Mouse (Mus musculus): ENCODE results near the gene Nkx2-4. TPM values are rescaled to one million over a fixed set of nuclear protein-coding genes. Genes with fewer than 3 reads are reported as not detected.

Gene Nkx2-4
- not detected in 2 replicates for polyA plus RNA-seq (2012; ENCODE audit: insufficient read depth, low replicate concordance)

DNA sequence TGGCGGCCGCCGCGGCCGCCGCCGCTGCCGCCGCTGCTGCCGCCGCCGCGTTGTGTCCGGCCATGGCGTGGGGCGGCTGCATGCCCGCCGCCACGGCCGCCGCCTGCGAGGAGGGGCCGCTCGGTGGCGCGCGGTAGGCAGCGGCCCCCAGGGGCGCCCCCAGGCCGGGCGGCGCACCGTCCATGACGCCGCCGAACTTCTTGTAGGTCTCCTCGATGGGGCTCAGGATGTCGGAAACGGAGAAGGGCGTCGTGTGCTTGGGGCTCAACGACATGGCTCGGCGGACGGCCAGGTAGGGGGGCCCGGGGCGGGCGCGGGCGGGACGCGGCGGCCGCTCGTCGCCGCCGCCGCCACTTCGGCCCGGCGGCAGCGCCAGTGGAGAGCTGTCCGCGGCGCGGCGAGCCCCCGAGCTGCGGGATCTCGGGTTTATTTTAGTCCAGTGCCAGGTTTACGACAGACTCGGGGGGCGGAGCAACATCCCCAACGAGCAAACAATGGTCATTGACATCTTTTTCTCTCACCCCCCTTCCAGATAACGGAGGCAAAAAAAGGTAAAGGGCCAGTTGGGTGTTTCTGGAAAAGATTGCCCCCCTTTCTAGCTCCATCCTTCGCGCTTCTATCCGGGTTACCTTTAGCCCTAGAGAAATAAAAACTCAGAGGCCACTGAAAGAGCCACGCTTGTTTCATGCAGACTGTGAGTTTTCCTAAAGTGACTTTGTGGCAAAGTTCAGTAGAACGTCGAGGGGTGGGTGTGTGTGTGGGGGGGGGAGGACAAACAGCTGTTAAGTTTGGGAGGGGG is at the start of gene Nkx2-4:
Nkx2-4 (minus strand) TSS at position 374 of the 799 bp plus-strand sequence.
- Histone ChIP-seq H3K27me3 (replicated peaks) (peaks cover 67% of the 10 kb centered on the region), H3K36me3 (replicated peaks; ENCODE audit: low read length) (no peaks in the 10 kb centered on the region), H3K9me3 (no peaks in the 10 kb centered on the region), H3K4me1 (peaks cover 28% of the 10 kb centered on the region), H3K4me3 (replicated peaks) (peak within 1 kb of the TSS; percentile 92)
- TF ChIP-seq FLI1 (IDR thresholded peaks at IDR 0.05; ENCODE audit: low read length) (no peak), GATA1 (IDR thresholded peaks at IDR 0.05; ENCODE audit: borderline replicate concordance, low read length) (no peak)

DNA sequence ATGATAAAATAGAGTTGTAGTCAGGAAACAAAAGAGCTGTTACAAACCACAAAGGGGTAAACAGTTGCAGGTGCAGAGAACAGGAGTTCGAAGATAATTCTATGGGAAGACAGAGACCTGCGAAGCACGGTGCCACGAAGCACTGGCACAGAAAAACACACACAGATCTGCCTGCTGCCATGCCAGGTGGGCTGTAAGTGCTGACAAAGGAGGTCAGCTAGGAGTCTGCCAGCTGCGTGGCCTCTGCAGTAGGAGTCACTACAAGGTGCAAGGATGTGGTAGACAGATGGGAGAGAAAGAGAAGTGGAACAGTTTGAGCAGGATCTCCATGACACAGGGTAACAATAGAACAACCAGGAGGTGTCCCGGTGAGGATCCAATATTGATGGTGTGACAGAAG is 42.1 kb upstream of the Nkx2-4 start:
- Histone ChIP-seq H3K27me3 (replicated peaks) (peaks cover 2% of the 10 kb centered on the region), H3K4me3 (replicated peaks) (no peak overlapping the region), H3K4me1 (no peaks in the 10 kb centered on the region), H3K36me3 (replicated peaks; ENCODE audit: low read length) (no peaks in the 10 kb centered on the region), H3K9me3 (no peaks in the 10 kb centered on the region)
- TF ChIP-seq GATA1 (IDR thresholded peaks at IDR 0.05; ENCODE audit: borderline replicate concordance, low read length) = no peak
- no peak for TF ChIP-seq FLI1 (IDR thresholded peaks at IDR 0.05; ENCODE audit: low read length)

DNA sequence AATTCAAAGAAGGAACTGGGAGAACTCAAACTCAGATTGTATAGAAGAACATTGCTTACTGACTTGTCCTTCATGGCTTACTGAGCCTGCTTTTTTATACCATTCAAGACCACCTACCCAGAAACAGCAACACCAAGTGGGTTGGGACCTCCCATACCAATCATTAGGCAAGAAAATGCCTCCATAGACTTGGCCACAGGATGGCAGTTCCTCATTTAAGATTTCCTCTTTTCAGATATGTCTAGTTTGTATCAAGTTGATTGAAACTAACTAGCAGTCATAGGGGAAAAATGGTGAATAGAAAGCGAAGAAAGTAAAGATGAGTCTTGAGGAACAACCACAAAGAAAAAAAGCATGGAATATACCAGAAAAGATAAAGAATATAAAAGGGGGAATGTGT is 34.5 kb upstream of the Nkx2-4 start:
- no peak overlapping the region for H3K4me3 ChIP-seq (replicated peaks)

DNA sequence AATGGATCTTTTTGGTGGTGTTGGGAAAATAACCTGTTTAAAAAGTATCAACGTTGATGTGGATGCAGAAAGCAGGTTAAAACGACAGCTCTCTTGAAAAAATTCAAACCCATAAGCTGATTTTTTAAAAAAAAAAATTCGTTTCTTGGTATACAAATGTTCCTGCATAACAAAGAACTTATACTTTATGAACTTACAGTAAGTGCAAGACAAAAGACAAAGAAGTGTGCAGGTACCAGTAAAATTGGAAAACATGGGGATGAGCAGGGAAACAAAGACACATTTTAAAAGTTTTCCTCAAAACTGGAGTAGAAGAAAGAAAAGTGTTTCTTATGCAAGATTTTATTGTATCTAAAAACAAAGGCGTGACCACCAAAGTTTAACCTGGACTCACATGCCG is 1.2 kb upstream of the Nkx2-4 start:
- H3K27me3 ChIP-seq (replicated peaks) = peaks cover 61% of the 10 kb centered on the region

More for the DNA sequence above, 34.5 kb upstream of the Nkx2-4 start:
- Histone ChIP-seq H3K4me1 (no peaks in the 10 kb centered on the region), H3K36me3 (replicated peaks; ENCODE audit: low read length) (no peaks in the 10 kb centered on the region), H3K27me3 (replicated peaks) (peaks cover 5% of the 10 kb centered on the region), H3K9me3 (no peaks in the 10 kb centered on the region)
- TF ChIP-seq GATA1 (IDR thresholded peaks at IDR 0.05; ENCODE audit: borderline replicate concordance, low read length) = no peak
- TF ChIP-seq FLI1 (IDR thresholded peaks at IDR 0.05; ENCODE audit: low read length) = no peak

DNA sequence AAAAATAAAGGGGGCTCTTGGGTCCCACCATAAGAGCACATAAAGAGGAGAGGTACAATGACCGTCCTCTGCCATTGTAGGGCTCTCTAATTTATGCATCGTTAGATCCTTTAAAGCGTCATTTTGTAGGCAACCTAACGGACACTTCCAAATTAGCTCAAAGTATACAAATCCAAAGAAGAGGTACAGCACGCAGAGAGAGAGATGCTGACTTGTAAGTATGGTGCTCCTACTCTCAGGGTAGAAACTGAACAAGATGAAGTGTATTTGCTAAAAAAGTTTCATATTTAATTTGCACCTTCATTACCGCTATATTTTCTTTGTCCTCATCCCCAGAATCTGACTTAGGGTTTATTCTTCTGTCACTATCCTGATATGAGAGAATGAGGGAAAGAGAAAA is 692 bp upstream of the Nkx2-4 start:
- H3K4me3 ChIP-seq (replicated peaks) = no peak overlapping the region
- H3K27me3 ChIP-seq (replicated peaks) = peaks cover 66% of the 10 kb centered on the region
- no peaks in the 10 kb centered on the region for H3K36me3 ChIP-seq (replicated peaks; ENCODE audit: low read length)
- peaks cover 28% of the 10 kb centered on the region for H3K4me1 ChIP-seq
- TF ChIP-seq FLI1 (IDR thresholded peaks at IDR 0.05; ENCODE audit: low read length) (no peak), GATA1 (IDR thresholded peaks at IDR 0.05; ENCODE audit: borderline replicate concordance, low read length) (no peak)
- no peaks in the 10 kb centered on the region for H3K9me3 ChIP-seq

More for the DNA sequence above, 1.2 kb upstream of the Nkx2-4 start:
- Histone ChIP-seq H3K4me3 (replicated peaks) (no peak overlapping the region), H3K9me3 (no peaks in the 10 kb centered on the region), H3K4me1 (peaks cover 25% of the 10 kb centered on the region), H3K36me3 (replicated peaks; ENCODE audit: low read length) (no peaks in the 10 kb centered on the region)
- no peak for TF ChIP-seq GATA1 (IDR thresholded peaks at IDR 0.05; ENCODE audit: borderline replicate concordance, low read length)
- TF ChIP-seq FLI1 (IDR thresholded peaks at IDR 0.05; ENCODE audit: low read length) = no peak

DNA sequence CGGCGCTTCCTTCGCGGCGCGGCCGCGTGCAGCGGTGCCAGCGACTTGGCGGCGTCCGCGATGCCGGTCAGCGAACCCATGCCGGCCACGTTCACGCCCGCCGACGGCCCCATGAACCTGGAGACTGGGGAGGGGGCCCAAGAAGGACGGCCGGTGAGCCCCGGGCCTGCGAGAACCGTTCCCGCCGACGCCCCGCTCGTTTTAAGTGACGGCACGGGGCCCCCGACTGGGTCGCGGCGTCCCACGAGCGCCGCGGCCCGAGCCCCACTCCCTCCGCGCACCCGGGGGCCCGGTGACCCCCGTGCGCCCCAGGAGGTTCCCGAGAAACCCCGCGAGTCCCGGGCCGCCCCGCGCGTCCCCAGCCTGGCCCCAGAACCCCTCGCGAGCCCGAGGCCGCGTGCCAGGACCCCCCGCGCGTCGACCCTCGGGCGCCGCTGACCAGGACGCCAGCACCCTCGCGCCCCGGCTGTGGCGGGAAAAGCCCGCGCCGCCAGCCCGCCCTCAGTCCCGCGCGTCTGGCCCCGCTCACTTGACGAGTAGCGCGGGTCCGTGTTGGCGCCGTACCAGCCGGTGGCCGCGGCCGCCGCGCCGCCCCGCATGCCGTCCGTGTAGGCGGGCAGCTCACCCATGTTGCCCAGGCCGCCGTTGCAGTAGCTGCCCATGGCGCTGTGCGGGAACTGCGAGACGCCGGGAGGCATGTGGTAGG is 726 bp downstream of the Nkx2-4 start:
- no peaks in the 10 kb centered on the region for H3K9me3 ChIP-seq
- peaks cover 64% of the 10 kb centered on the region for H3K27me3 ChIP-seq (replicated peaks)
- H3K4me1 ChIP-seq = peaks cover 28% of the 10 kb centered on the region
- no peak for TF ChIP-seq GATA1 (IDR thresholded peaks at IDR 0.05; ENCODE audit: borderline replicate concordance, low read length)
- TF ChIP-seq FLI1 (IDR thresholded peaks at IDR 0.05; ENCODE audit: low read length) = no peak
- peak overlapping the region; percentile 92 for H3K4me3 ChIP-seq (replicated peaks)
- no peaks in the 10 kb centered on the region for H3K36me3 ChIP-seq (replicated peaks; ENCODE audit: low read length)

DNA sequence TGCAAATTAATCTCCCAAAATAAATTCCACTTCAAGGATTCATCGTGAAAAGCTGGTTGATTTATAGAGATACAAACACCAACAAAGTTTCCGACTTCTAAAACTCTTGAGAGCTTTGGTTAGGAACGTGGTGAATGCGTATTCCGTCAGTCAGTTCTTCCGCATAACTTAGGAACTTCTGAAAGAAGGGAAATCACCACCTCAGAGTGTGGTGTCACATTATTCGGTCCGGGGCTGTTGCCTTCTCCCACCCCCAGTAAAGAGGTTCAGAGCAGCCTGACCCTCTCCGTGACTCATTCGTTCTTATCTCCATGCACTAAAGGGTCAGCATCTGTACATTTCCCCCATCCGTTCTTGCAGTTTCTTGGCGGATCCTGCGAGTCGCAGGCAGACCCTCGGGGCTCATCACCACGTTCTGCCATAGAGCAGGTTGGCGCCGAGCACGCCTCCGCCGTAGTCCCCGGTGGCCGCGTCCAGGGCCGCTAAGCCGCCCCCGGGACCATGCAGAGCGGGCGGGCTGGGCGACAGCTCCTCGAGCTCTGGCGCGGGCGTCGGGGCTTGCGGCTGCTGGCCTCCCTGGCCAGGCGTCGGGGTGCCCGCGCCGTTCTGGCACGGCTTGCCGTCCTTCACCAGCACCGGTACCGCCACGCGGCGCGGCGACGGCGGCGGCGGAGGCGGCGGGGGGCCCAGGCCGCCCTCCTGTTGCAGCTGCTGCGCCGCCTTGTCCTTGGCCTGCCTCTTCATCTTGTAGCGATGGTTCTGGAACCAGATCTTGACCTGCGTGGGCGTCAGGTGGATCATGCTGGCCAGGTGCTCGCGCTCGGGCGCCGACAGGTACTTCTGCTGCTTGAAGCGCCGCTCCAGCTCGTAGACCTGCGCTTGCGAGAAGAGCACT is 1.5 kb downstream of the Nkx2-4 start:
- TF ChIP-seq GATA1 (IDR thresholded peaks at IDR 0.05; ENCODE audit: borderline replicate concordance, low read length) (no peak), FLI1 (IDR thresholded peaks at IDR 0.05; ENCODE audit: low read length) (no peak)
- H3K27me3 ChIP-seq (replicated peaks) = peaks cover 63% of the 10 kb centered on the region
- peaks cover 28% of the 10 kb centered on the region for H3K4me1 ChIP-seq
- no peaks in the 10 kb centered on the region for H3K9me3 ChIP-seq
- H3K36me3 ChIP-seq (replicated peaks; ENCODE audit: low read length) = no peaks in the 10 kb centered on the region
- peak overlapping the region; percentile 92 for H3K4me3 ChIP-seq (replicated peaks)

DNA sequence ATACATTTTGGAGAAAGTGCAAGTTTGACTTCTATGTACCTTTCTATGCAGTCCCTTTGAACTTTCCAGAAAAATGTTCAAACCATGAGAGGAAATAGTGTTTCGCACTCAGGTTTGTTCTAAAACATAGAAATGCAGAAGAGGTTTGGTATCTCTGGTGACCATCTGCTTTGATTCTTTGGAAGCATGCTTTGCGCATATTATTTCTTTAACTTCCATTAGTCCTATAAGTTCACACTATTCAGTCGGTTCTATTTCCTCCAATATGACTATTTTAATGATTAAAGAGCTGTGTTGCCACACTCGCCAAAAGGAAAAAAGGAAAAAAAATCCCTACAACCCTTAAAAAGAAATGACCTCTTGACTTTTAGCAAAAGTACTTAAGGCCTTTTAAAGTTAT is 2.9 kb downstream of the Nkx2-4 start:
- peaks cover 56% of the 10 kb centered on the region for H3K27me3 ChIP-seq (replicated peaks)
- H3K4me3 ChIP-seq (replicated peaks) = no peak overlapping the region
- H3K4me1 ChIP-seq = peaks cover 28% of the 10 kb centered on the region
- no peak for TF ChIP-seq FLI1 (IDR thresholded peaks at IDR 0.05; ENCODE audit: low read length)
- TF ChIP-seq GATA1 (IDR thresholded peaks at IDR 0.05; ENCODE audit: borderline replicate concordance, low read length) = no peak
- no peaks in the 10 kb centered on the region for H3K9me3 ChIP-seq
- peaks cover 9% of the 10 kb centered on the region for H3K36me3 ChIP-seq (replicated peaks; ENCODE audit: low read length)

DNA sequence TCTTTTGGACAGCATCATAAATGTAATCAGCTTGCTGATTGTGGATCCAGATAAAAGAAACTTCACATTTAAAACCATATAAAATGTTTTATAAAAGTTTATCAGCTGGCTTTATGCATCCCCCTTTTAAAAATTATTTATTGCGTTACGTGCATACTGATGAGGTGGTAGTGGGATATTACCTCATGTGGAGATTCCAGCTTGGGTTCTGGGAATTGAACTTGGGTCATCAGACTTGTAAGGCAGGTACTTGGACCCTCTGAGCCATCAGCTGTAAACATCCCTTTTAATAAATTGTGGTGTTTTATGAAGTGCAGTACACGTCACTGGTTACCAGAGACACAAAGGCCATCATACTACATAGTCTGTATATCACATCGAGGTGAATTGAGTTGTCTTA is 10.8 kb downstream of the Nkx2-4 start:
- Histone ChIP-seq H3K9me3 (no peaks in the 10 kb centered on the region), H3K4me1 (peaks cover 20% of the 10 kb centered on the region), H3K36me3 (replicated peaks; ENCODE audit: low read length) (peaks cover 66% of the 10 kb centered on the region), H3K27me3 (replicated peaks) (no peaks in the 10 kb centered on the region), H3K4me3 (replicated peaks) (no peak overlapping the region)
- TF ChIP-seq GATA1 (IDR thresholded peaks at IDR 0.05; ENCODE audit: borderline replicate concordance, low read length) = no peak
- no peak for TF ChIP-seq FLI1 (IDR thresholded peaks at IDR 0.05; ENCODE audit: low read length)
